ENCODE assay signal across 19 mouse cellular contexts in genomic region chr2:79975947-79976346, GRCm38 (mm10).
"Had no signal": no experiment of that assay in that cellular context is flagged by ENCODE, and none has a peak within 500 bp of the region (broad histone marks: within the 10 kb centered on the region; RNA-seq: fewer than 3 reads in every experiment).

No protein-coding gene starts in this region.

- H3K27ac ChIP-seq: midbrain, embryonic 10.5 days; midbrain, embryonic 12.5 days; neural tube, embryonic 13.5 days; neural tube, embryonic 15.5 days had no signal

- DNase-seq: lung, adult 18-20 months; lung, embryonic 14.5 days; lung, postnatal 10 days; lung, postnatal 4 days; midbrain, embryonic 14.5 days; retina, postnatal 1 day; right cerebral cortex, adult 18-20 months; right cerebral cortex, postnatal 25 days; right cerebral cortex, postnatal 4 days; spleen, adult 18-20 months; thymus, adult 18-20 months; thymus, postnatal 14 days; thymus, postnatal 36 days had no signal

- H3K9ac ChIP-seq: lung, embryonic 14.5 days; midbrain, embryonic 12.5 days; neural tube, embryonic 13.5 days; neural tube, embryonic 15.5 days had no signal

- H3K4me1 ChIP-seq: midbrain, embryonic 10.5 days; midbrain, embryonic 12.5 days; neural tube, embryonic 13.5 days; neural tube, embryonic 15.5 days had no signal

- H3K4me3 ChIP-seq: midbrain, embryonic 10.5 days; midbrain, embryonic 12.5 days; myocyte; neural tube, embryonic 13.5 days; neural tube, embryonic 15.5 days had no signal

- H3K9me3 ChIP-seq: midbrain, embryonic 10.5 days; midbrain, embryonic 12.5 days; neural tube, embryonic 13.5 days; neural tube, embryonic 15.5 days had no signal

- ATAC-seq: midbrain, embryonic 16.5 days had no signal

- H3K4me2 ChIP-seq: lung, embryonic 14.5 days; midbrain, embryonic 12.5 days; neural tube, embryonic 13.5 days; neural tube, embryonic 15.5 days had no signal

- H3K36me3 ChIP-seq: midbrain, embryonic 10.5 days; midbrain, embryonic 12.5 days; neural tube, embryonic 13.5 days; neural tube, embryonic 15.5 days had no signal

- H3K27me3 ChIP-seq: midbrain, embryonic 12.5 days; neural tube, embryonic 13.5 days; neural tube, embryonic 15.5 days had no signal
